Mouse (Mus musculus) embryonic fibroblast, embryonic 13.5 days (primary cell): ENCODE measurements at regions not wholly inside any gene's neighbourhood (a gene's known extent, or its start where the extent isn't known, plus 50 kb on each side); places are given as distances from the start of the nearest gene placed in this dataset.

Experiments
- CTCF ChIP-seq: IDR thresholded peaks from 2 replicates; pipeline ENCODE4 v1.5.1; 2011; ENCODE audit warnings: mild to moderate bottlenecking, control low read depth, low read length, moderate library complexity, borderline replicate concordance; ENCODE audit not compliant: insufficient read depth
- POLR2A ChIP-seq: IDR thresholded peaks from 2 replicates; pipeline ENCODE4 v1.6.1; 2011; ENCODE audit warnings: low read depth, mild to moderate bottlenecking, control low read depth, low read length, moderate library complexity

DNA sequence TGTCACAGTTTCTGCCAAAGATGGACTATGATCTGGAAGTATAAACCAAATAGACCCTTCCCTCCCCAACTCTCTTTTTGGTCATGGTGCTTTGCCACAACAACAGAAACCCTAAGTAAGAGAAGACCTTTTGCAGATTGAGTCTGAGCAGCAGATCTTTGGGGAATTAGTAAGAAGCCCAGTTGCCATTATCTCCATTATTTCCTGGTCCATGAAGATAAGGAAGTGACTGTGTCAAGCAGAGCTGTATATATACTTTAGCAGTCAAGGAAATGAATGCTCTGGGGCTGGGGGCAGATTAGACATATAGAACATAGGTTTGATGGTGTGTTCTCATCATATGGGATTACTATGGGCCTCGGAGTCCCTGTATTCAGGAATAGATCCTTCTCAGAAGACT is 117.8 kb upstream of the C9orf72 start:
- no peak for TF ChIP-seq POLR2A
- TF ChIP-seq CTCF = no peak
